In genomic region chr16:92300649-92301411, GRCm38 (mm10) we compare ENCODE assay signal across 7 mouse cellular contexts. TPM values are rescaled to one million over a fixed set of nuclear protein-coding genes. Genes with fewer than 3 reads are reported as not detected.
DNase-seq lines count a peak whose midpoint lies in the region; ATAC-seq lines count a peak whose summit lies in the region.

Gene Smim11 (plus strand): TSS chr16:92301286.

- peaks cover 9% of the 10 kb centered on the region; the same call in 1 of the 2 replicates for H3K4me1 ChIP-seq in intestine, embryonic 15.5 days (replicated peaks)
- H3K4me1 ChIP-seq in midbrain, embryonic 10.5 days = peaks cover 25% of the 10 kb centered on the region

- peak within 1 kb of the TSS; percentile 71; the same call in 1 of the 2 replicates for H3K27ac ChIP-seq in intestine, embryonic 15.5 days
- peak within 1 kb of the TSS; percentile 89 for H3K27ac ChIP-seq in midbrain, embryonic 10.5 days (replicated peaks)

- peak; percentile 95 for DNase-seq in adrenal gland, adult 2 months
- DNase-seq in embryo, embryonic 11.5 days (ENCODE audit: low read depth, low spot score) = peak; percentile 95
- DNase-seq in gastrocnemius, postnatal 36 days = peak; percentile 88 to 91
- peak; percentile 96 to 99 for DNase-seq in left cerebral cortex, postnatal 25 days (ENCODE audit: low spot score in 2 of 2)
- DNase-seq in midbrain, embryonic 10.5 days (ENCODE audit: low spot score) = peak; percentile 97
- DNase-seq in right cerebral cortex, postnatal 4 days = peak; percentile 90

- H3K27me3 ChIP-seq in intestine, embryonic 15.5 days (replicated peaks) = no peaks in the 10 kb centered on the region
- H3K27me3 ChIP-seq in midbrain, embryonic 10.5 days (ENCODE audit: low read depth, poor library complexity, severe bottlenecking) = no peaks in the 10 kb centered on the region

- ATAC-seq in intestine, embryonic 15.5 days = peak; percentile 96

- peak within 1 kb of the TSS; percentile 71 for H3K9ac ChIP-seq in intestine, embryonic 15.5 days

- intact Hi-C loops in gastrocnemius, postnatal 36 days (cut with DNase I) = loop anchor here (10.0 kb wide), 1 partner anchor 576 kb away; the partner anchor contains the start of genes Cryzl1 and Itsn1
- intact Hi-C loops in left cerebral cortex, postnatal 25 days (cut with DNase I) = loop anchor here (10.0 kb wide), 1 partner anchor 576 kb away; the partner anchor contains the start of genes Cryzl1 and Itsn1

- H3K36me3 ChIP-seq in intestine, embryonic 15.5 days = peaks cover 4% of the 10 kb centered on the region; the same call in 1 of the 2 replicates
- peaks cover 6% of the 10 kb centered on the region for H3K36me3 ChIP-seq in midbrain, embryonic 10.5 days

- H3K9me3 ChIP-seq in intestine, embryonic 15.5 days = no peaks in the 10 kb centered on the region
- no peaks in the 10 kb centered on the region for H3K9me3 ChIP-seq in midbrain, embryonic 10.5 days (replicated peaks)

- peak within 1 kb of the TSS; percentile 81 for H3K4me2 ChIP-seq in intestine, embryonic 15.5 days (replicated peaks)

- peak within 1 kb of the TSS; percentile 64 for H3K4me3 ChIP-seq in intestine, embryonic 15.5 days (replicated peaks)
- peak within 1 kb of the TSS; percentile 62 for H3K4me3 ChIP-seq in midbrain, embryonic 10.5 days

- 8% methylated on average over 32 of the region's 32 CpGs for WGBS in intestine, embryonic 15.5 days
- WGBS in midbrain, embryonic 10.5 days = 10% methylated on average over 32 of the region's 32 CpGs

RNA-seq across cellular contexts. Expression of gene Smim11, which starts in this region (rescaled TPM):
- 10 to 100 TPM; 69.5 to 72.8 TPM for total RNA-seq in adrenal gland, adult 2 months (2021)
- polyA plus RNA-seq in adrenal gland, adult 2 months (2012; rRNA removed) = 75.0 and 78.7 TPM in 2 replicates
- total RNA-seq in gastrocnemius, postnatal 36 days (2021) = 10 to 100 TPM; 52.2 to 67.4 TPM
- 110 and 128 TPM in 2 replicates for polyA plus RNA-seq in intestine, embryonic 15.5 days (2015; fragmentation: Nextera tagmentation; extraction: Ambion mirVana)
- total RNA-seq in left cerebral cortex, postnatal 25 days (2021) = 10 to 100 TPM; 17.8 to 20.7 TPM
- 126 and 133 TPM in 2 replicates for polyA plus RNA-seq in midbrain, embryonic 10.5 days (2016; fragmentation: Nextera tagmentation; extraction: Ambion mirVana)

Comparison
In these comparisons a context has a peak if more than half of its experiments do, and no peak if none do; other contexts are left out.
1. Peak in every context shown above with its lines: DNase-seq, ATAC-seq, H3K4me3 ChIP-seq and H3K27ac ChIP-seq.